Mouse (Mus musculus) 3134 (cell line): ENCODE measurements around the gene Fstl4.
"Not testable (repeated sequence)": the region's sequence is repeated elsewhere in the genome, so short reads cannot be mapped to it uniquely, and the experiment has no call there.

Source experiments
- DNase-seq: peaks from one replicate; pipeline ENCODE4 v3.0.0-alpha.2; 2011; ENCODE audit warnings: low spot score; ENCODE audit not compliant: insufficient read length; ENCODE audit errors: extremely low read depth

Gene Fstl4

DNA sequence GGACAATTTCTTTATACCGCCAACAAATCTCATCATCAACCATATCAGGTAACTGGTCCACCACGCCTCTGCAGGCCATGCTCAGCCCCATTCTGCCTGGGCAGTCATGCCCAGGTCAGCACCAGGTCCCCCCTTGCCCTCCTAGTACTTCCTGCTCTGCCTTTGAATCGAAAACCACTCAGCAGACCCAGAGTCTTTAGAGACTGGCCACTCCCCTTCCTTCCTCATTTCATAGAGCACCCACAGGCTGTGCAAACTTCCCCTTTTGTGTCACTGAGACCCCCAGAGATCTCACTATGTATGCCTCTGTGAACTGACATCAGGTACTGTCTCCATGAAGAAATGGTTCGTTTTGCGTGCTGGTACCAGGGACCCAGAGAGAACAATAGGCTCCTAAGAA lies 420.3 kb downstream of the Fstl4 start:
- DNase-seq = no peak

DNA sequence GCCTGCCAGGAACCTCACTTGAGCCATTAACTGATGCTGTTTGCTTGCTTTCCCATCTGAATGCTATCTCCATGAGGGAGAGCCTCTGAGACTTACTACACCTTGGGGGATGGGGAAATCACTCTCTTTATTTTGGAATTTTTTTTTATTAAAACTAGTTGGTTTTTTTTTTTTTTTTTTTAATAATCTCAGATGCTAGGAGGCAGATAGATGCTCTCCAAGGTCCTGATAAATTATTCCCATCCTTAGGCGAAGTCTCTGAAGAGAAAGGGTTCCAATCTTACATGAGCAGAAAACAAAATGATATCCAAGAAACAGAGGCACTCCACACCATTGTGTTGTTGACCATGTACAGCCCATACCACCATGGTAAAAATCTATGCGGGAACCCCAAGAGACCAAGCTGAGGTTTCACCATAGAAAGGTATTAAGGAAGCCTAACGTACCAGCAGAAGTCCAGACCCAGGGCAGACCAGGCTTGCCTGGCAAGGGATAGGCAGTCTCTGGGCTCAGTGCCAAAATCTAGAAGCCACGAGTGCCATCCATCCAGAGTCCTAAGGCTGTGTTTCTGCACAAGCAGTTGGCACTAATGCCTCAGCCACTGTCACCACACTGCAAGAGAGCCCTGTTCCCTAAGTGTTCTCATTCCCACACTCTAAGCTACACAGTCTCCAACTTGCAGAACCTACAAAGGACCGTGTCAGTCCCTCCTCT lies 423.1 kb downstream of the Fstl4 start:
- DNase-seq = no peak

DNA sequence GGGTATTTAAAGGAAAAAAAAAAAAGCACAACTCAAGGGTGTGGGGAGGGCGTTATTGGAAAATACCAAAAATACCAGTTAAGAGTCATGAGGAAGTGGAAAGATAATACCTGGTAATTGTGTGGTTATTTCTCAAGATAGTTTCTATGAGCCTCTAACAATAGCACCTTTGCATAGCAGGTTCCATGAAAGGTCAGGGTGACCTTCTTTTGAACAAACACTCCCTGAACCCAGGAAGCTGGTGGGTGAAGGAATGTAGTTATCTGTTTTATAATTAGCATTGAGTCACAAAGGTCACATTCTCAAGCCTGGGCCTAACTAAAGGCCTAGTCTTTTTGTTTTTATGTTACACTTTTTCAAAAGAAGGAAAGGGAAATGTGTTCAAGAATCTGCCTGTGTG lies 432.1 kb downstream of the Fstl4 start:
- not testable (repeated sequence) for DNase-seq

DNA sequence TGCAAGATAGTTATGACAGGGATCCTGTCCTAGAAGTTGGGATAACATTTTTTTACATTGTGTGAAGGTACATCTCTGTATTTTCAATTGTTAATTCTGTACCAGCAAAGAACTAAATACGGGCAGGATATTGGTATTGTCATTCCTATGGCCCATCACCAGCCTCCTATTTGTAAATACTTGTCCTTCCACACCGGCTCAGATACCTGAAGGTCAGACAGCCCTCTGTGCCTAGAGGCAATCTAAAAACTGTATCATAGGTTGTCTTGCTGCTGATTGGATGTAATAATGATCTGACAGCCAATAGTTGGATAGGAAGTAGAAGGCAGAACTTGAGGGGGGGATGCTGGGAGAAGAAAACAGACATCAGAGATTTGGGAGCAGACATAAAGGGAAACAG lies 432.7 kb downstream of the Fstl4 start:
- DNase-seq = no peak

DNA sequence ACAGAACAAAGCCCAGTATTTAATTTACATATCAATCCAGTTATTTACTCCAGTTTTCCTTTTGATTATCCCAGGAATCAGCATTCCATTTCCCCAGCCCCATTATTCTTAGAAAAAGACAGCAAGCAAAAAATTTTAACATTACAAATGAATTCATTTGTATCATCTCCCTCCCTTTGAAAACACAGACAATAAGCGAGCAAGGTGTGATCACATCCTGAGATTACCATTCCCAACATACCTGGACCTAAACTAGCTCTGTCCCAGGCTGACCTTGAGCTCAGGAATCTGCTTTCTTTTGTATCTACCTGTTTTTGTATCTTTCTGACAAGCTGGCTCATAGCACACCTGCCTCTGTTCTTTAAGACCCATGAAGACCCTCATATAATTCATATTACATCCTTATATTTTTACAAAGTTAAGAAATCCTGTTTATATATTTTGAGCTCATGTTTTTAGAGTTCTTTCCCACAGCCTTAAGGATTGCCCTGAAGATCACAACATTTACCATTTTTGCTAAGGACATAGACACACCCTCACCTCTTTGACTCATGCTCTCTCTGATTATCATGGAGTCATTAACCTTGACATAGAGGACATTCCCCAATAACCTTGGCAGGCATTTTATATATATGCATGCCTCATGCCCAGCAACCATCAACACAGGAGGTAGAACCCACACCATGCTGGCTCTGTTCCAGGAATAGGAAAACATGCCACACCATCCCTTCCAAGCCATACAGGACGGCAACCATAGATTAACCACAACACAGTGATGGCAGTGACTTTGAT lies 438.2 kb downstream of the Fstl4 start:
- no peak for DNase-seq

DNA sequence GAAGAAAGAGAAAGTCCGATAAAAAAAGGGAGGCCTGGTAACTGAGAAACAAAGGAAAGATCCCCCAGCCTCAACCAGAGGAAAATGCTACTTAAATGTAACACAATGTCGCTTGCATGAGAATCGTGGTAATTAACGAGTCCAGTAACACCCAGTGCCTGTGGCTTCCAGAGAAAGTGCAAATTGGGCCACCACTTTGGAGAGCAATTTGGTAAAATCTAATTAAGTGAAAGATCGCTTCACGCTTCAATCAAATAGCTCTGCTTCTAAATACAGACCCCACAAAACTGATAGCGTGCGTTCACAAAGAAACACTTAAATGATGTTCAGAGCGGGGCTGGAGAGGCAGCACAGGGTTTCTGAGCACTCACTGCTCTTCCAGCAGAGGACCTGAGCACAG lies 446.4 kb downstream of the Fstl4 start:
- DNase-seq = no peak

GRCm38 (mm10) chr11:53229011-53229410 lies 464.6 kb downstream of the Fstl4 start:
- DNase-seq = no peak

DNA sequence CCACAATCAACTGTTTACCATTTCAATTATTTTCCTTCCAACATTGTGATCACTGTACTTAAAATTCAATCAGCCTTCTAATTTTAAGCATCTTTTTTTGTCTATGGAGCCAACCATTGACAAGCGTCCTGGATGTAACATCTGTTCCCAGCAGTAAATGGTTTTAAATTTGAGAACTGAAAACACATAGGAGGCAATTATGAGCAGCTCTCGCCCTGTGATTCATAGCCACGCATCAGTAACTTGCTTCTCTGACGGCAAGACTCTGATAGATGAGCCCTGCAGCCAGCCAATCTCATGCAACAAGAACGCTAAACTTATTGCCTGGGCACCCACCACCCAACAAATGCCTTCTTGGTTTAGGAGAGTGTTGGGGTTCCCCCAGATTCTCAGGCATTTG lies 467.4 kb downstream of the Fstl4 start:
- no peak for DNase-seq

GRCm38 (mm10) chr11:53233590-53233989 lies 469.2 kb downstream of the Fstl4 start:
- DNase-seq = no peak
